Mouse (Mus musculus): Measurements from ENCODE around the gene Zfp560.
A peak's percentile ranks its signal among the peaks of the same experiment; 100 is the strongest.
"Not testable (repeated sequence)": the region's sequence is repeated elsewhere in the genome, so short reads cannot be mapped to it uniquely, and the experiment has no call there.

Gene Zfp560

GRCm38 (mm10) chr9:20384532-20385342 is at the start of gene Zfp560:
TSS of gene Zfp560 (minus strand) at chr9:20385177.
- DNase-seq, result peak; percentile 93 to 94

- DNase-seq, result no peak
Measured at GRCm38 (mm10) chr9:20430004-20430403, 45.0 kb upstream of the Zfp560 start.

- no peak for DNase-seq
Measured at GRCm38 (mm10) chr9:20411460-20411859, 26.5 kb upstream of the Zfp560 start.

GRCm38 (mm10) chr9:20409319-20409718 is 24.3 kb upstream of the Zfp560 start:
- no peak for DNase-seq

GRCm38 (mm10) chr9:20385343-20385703 is 346 bp upstream of the Zfp560 start:
- no peak for DNase-seq

- no peak for DNase-seq
Measured at GRCm38 (mm10) chr9:20383659-20384058, 1.3 kb downstream of the Zfp560 start.

GRCm38 (mm10) chr9:20374712-20375111 is 10.3 kb downstream of the Zfp560 start:
- DNase-seq, result no peak

GRCm38 (mm10) chr9:20367311-20367710 is 17.7 kb downstream of the Zfp560 start:
- DNase-seq, result no peak

GRCm38 (mm10) chr9:20348501-20348900 is 36.5 kb downstream of the Zfp560 start:
- no peak for DNase-seq

GRCm38 (mm10) chr9:20335994-20336393 is 49.0 kb downstream of the Zfp560 start, which contains the start of gene Olfr18:
TSS of gene Olfr18 (minus strand) at chr9:20336094.
- no peak for DNase-seq

- no peak for DNase-seq
Measured at GRCm38 (mm10) chr9:20298232-20298631, 86.7 kb downstream of the Zfp560 start, which contains the start of gene Olfr873. TSS of gene Olfr873 (plus strand) at chr9:20298532.

GRCm38 (mm10) chr9:20295562-20295961 is 89.4 kb downstream of the Zfp560 start:
- not testable (repeated sequence) for DNase-seq

Measured in cerebellum, postnatal 25 days (tissue).